Mouse (Mus musculus) cerebellum, adult 9-11 months (tissue): ENCODE measurements at regions not wholly inside any gene's neighbourhood (a gene's known extent, or its start where the extent isn't known, plus 50 kb on each side); places are given as distances from the start of the nearest gene placed in this dataset.

Experiments used
- DNase-seq: peaks from one replicate; pipeline ENCODE4 v3.0.0; 2022

DNA sequence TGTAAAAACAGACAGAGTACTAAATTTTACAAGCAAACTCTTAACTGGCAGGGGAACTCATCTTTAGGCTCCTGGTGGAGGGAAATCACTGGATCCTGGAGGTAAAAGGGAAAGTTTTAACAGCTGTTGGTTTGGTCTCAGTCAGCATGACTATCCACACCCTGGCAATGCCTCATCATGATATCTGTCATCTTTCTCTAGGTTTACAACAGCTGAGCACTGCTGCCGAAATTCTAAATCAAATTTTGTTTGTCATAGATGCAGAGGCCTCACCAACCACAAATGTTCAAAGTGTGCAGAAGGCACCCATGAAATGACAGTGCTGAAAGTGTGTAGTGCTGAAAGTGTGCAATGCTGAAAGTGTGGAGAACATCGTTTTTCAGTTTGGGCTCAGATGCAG is 180.6 kb upstream of the Lpp start:
- no peak for DNase-seq

DNA sequence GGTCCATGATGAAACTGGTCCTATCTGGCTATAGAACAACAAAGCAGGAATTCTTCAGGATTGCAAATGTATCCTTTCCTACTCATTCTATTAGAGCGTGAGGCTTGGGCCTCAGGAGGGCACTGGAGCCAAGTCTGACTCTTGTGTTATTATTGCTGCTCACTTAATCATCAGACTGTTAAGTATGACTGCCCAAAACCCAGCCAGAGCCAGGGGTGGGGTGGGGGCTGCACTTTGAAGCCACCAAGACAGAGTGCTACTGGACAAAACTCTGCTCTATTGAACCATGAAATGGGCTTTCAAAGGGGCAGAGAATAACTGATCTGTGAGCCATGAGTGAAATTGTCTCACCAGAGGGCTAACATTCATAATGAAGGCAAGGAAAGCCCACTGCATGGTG is 181.7 kb upstream of the Lpp start:
- DNase-seq = no peak

DNA sequence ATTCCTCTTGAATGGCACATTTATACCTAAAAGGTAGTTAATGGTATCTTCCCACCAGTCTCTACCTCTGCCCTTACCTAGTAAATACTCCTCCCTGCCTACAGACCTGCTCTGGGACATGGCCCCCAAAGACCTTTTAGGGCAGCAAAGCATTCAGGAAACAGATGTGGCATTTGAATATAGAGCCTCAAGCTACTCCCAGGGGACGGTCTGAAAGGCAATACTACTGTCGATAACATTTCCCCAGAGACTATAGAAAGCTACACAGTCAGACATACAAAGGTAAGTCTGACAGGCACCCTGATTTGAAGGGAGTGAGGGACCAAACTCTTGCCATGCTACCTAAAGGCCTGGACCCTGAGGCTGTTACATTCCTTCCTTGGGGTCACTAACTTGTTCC is 184.4 kb upstream of the Lpp start:
- no peak for DNase-seq

DNA sequence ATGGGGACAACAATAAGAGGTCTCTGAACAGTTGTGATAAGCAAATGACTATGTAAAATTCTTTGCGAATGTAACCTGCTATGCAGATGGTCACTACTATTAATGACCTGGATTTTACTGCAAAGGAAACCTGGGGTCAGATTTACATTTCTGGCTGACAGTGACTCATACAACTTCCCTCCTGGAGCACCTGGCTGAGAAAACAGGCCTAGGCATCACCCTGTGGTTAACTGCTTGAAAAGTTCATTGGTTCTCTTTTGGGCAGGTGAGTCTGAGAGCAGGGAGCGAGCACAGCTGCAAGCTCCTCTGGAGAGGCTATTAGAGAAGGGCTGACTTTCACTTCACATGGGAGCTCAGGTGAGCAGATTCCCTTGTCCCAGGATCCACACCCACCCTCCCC is 185.2 kb upstream of the Lpp start:
- DNase-seq = no peak

DNA sequence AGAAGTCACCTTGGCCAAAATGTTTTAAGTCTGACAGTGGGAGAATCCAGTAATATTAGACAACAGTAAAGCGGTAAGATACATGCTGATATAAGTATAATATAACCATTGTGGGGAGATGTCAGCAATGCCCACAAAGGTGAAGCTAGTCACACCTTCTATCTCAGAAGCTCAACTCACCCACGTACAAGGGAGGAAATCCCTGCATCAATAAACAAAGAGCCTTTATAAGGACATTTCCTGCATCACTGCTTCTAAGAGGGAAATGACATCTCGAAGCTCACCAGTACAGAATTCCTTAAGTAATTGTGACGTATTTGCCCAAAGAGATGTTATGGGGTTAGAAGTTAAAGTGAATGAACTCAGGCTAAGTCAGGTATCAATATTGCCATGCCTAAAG is 186.3 kb upstream of the Lpp start:
- DNase-seq = no peak

DNA sequence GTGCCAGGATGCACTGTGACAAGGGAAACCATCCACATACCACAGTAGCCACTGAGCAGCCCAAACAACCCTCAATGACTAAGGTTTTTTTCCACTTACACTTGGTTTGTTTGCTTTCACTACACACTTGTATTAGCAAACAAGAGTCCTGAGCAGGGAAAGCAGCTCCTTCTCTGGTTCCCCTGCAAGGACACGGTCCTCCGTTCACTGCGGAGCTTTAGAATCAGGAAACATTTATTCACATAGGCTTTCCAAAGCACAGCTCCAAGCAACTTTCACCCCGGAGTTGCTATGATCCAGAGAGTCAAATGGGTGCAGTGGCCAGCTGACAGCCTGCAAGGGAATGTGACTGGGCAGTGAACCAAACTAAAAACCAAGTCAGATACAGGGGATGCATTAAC is 186.8 kb upstream of the Lpp start:
- DNase-seq = no peak

DNA sequence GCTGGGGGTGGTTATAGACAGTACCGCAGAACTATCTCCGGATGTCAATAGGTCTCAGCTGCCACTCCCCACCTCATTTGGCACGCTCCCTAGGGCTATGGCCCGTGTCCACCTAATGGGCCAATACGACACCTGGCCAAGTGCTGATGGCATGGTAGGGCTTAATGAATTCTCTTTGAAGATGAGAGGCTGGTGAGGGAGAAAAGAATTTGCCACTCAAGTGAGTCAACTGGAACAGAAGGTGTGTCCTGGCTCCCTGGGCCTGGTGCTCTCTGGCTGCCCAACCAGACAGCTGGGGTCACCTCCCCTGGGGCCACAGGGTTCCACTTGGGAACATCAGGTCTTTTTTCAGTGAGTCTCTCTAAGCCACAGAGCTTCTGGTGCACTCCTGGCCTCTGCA is 187.7 kb upstream of the Lpp start:
- no peak for DNase-seq

DNA sequence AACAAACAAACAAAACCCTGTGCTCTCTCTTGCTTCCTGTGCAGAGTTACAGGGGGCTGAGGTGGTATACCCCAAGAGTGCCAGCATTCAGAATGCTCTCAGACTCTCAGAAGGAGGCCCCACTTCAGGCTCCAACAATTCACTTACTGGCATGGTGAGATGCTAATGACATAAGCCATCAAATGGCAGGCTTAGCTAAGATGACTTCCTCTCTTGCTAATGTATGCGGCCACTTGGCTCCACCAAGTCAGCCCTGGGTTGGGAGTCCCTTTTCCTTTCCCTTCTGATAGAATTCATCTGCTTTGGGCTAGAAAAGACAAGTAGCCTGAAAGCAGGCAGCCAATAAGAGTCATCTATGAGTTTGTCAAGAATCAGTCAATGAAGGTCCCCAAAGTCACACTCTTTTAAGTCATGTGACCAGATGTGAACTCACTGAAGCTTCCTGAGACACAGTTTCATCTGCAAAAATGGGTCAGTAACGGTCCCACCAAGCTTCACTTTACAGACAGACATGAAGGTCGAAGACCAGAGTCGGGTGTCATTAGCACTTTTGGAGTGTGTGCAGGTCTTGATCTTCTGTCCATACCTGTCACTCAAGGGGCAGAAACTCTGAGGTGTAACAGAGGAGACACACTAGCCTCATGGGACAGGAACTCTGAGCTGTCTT is 189.1 kb upstream of the Lpp start:
- DNase-seq = no peak

DNA sequence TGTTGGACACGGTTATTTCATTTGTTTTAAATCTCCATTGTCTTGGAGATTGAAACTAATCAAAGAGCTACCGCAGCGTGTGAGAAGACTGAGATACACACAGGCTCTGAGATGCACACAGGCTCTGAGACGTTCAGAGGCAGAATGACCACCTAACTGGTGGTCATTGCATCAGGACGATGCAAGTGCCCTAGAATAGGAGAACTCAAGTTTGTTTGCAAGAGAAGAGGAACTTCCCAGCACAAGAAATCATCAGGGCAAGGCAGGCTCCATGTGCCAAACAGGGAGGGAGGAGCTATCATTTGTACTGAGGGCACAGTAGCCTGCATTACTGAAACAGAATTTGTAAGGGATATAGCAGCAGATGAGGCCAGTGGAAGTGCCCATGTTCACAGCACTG is 190.7 kb upstream of the Lpp start:
- no peak for DNase-seq

DNA sequence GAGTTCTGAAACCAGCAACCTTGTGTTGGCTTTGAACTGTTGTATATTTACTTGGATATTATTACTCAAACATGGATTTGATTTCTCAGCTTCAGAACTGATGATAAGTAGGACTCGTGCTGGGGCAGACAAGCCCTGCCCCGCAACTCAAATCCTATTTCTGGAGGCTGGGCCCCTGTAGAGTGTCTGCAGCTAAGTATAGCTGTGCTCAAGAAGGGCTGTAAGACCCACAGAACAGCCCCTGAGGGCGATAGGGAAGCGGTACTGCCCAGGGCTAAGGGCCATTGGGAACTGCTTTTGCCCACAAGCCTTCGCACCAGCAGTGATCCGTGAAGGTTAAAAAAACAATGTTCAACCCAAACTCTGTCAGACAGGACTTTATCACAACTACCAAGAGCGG is 191.9 kb upstream of the Lpp start:
- no peak for DNase-seq

DNA sequence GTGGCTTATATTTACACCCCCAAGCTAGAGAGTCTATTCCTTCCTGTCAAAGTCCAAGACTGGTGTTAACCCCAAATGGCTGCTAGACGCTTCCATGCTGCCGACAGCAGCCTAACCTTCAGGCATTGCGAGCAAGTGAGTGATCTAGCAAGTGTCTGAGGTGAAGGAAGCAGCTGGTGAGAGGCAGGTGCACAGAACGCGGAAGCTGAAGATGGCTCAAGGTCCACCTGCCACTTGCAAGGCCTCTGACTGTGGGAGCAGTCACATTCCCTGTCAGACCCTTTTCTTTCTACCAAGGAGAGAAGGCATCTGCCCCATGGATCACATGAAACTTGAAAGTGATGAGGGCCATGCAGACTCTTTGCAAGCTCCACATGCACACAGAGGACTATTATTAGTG is 193.1 kb upstream of the Lpp start:
- DNase-seq = no peak

DNA sequence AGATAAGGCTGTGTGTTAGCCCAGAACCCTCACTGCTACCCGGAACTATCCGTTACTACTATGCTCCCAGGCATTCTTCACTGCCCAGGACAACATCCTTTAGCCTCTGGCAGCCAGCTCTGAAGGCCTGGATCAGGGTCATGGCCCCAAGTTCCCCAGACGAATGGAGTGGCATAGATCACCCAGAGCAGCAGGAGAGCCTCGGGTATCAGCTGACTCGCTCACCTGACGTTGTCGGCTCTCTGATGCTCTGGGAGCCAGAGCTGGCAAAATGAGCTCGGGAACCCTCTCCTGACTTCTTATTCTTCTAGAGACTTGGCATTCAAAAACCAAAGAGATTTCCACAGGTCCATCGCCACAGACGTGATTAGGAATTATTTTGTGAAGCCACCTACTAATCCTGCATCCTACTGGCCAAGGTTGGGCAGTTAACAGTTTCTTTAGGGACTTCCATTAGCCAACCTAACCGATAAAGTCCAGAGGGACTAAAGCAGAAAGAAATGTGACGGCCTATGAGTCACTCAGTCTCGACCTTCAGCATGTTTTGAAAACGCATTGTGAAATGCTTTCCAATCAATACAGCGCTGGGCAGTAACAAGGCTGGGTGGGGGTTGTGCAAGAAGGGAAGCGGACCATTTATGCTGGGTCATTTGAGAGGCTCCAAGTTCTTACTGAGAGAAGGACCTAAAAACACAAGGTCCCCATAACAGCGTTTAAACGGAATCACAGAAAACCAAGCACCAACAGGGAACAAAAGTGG is 193.7 kb upstream of the Lpp start:
- DNase-seq = no peak

DNA sequence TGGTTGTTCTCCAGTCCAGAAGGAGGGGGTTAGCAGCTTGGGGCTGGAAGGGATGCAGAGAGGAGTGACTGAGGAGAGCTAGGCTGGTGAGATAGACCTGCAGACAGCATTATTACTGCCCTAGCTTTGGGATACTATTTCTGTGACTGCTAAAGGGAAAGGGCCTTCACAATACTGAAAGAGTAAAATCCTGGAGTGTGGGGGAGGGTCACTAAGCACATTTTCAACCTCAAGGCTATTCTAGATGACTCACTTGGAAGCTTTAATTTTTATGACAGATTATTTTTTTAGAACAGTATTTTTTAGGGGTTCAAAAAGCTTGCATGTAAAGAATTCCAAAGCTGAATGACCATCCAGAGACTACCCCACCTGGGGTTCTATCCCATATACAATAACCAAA is 195.0 kb upstream of the Lpp start:
- no peak for DNase-seq

DNA sequence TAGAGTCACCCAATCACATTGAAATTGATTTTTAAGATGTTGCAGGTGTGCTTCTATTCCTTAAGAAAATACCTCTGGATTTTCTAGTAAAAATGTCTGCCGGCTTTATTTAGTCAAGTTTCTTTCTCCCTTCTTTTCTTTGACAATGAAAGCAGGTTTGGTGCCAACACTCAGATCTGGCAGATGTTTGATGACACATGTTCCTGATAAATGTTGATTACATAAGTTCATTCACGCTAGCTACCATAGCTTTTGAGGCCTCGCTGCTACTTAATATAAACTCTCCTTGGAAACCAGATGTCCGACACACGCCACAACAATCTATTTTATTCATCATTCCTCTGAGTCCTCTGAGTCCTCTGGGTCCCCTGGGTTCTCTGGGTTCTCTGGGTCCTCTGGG is 195.7 kb upstream of the Lpp start:
- DNase-seq = no peak

DNA sequence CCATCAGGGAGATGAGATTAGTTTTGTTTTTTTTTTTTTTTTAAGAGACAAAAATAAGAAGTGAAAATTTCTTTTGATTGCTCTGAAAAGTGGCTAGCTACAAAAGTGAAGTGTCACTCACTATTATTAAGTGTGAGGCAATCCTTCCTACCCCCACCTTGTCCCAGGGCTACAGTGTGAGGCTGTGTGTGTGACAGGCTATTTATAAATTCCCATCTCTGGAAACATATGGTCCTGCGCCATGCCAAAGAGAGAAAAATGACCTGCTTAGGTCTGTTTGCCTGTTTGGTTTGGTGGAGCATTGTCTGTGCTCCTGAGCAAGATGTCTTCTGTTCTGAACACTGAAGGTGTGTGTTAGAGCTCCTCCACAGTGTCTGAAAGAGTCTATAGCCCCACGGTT is 199.4 kb upstream of the Lpp start:
- peak; percentile 93 for DNase-seq

DNA sequence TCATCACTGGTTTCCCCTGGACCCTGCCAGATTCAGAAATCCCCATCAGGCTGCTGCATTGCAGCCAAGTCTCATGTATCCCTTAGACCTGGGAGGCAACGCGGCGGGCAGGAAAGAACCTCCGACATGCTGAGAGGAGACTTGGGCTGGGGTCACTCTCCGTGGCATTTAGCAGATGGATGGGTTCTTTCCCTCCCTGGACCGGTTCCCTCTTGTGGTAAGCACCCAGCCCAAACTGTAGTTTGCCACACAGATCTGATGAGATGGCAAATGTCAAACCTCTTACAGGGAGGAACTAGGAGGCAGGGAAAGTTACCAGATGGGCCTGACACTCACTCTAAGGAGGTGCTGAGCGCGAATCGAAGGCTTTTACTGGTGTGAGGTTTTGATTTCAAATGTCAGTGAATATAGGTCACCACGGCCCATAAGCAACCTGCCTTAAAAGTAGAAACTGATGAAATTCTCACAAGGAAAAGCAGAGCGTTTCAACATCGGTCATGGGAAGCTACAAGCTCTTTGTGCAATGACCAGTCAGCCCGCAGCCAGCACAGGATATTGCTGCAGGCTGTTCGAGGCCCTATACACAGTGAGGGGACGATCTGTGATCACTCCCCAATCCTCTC is 199.9 kb upstream of the Lpp start:
- peak; percentile 89 for DNase-seq

DNA sequence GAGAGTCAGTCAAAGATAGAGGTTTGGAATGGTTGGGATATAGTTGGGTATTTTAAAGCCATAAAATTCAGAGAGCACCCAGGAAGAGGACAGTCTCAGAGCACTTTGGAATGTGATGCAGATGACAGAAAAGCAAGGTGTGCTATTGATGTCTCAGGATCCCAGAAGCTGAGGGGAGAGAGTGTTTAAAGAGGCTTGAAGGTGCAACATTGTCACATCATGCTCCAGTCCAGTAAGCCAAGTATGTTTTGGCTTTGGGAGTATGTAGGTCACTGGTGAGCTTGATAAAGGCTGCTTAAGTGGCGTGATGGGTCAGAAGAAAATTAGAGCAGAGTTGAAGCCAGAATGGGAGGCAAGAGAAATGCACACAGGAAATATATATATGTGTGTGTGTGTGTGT is 201.3 kb upstream of the Lpp start:
- DNase-seq = peak; percentile 56

DNA sequence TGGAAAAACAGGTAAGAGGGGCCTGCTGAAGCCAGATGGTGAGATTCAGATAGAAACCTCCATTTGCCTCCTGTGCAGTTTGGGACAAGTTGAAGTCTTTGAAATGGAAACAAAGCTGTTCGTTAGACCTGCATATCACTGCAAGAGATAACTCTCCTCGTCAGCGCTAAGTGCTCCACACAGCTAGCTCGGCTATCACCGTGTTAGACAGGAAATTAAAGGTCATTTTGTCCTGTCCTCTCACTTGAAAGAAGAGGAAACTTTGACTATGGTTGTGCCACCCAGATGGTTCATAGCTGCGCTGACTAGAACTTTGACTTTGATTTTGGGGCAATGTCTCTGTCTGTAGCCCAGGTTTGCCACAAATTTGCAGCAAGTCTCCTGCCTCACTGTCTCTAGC is 198.5 kb upstream of the Bcl6 start:
- DNase-seq = no peak

DNA sequence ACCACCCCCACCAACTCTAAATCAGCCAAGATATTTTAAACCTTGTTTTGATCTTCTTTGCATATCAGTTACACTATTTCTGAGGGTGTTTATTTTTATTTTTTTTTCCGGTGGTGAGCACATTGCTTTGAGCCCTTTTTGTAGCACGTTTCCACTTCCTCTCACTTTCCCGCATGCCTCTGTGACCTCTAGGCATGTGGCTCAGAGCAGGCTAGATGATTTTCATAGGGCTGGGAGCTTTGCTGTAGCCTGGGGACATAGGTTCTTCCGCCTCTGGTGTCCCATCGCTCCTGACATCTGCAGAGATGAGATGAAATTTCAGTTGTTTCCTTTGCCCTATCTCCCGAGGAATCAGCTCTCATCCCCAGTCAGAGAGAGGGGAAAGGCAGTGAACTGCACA is 197.3 kb upstream of the Bcl6 start:
- DNase-seq = no peak

DNA sequence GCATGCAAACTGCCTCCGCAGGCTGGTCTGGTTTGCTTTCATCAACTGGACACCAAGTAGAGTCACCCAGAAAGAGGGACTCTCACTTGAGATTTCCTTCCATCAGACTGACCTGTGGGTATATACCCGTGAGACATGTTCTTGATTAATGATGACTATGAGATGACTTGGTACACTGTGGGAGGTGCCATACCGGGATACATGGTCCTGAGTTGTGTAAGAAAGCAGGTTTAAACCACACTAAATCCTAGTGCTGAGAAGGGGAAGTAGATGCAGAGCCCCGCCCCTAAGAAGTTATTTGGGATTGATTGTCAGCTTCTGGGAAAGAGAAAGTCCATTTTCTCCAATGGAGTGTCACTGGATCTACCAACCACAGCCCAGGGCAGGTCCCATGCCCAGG is 196.2 kb upstream of the Bcl6 start:
- no peak for DNase-seq

DNA sequence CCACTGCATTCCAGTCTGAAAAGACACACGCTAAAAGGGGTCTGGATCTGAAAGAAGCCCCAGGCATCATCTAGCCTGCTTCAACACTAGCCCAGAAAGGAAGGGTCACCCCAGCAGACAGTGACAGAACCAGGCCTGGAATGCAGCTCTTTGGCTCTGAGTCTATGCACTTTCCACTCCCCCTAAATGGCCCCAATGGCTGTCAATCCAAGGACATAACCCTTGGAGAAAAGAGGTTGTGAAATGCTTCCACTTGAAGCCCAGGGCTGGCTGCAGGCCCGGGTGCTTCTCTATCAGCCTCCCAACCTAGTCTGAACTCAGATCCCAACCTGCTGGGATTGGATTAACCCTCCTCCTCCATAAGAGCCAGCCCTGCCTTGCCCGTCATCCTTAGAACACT is 194.6 kb upstream of the Bcl6 start:
- no peak for DNase-seq

DNA sequence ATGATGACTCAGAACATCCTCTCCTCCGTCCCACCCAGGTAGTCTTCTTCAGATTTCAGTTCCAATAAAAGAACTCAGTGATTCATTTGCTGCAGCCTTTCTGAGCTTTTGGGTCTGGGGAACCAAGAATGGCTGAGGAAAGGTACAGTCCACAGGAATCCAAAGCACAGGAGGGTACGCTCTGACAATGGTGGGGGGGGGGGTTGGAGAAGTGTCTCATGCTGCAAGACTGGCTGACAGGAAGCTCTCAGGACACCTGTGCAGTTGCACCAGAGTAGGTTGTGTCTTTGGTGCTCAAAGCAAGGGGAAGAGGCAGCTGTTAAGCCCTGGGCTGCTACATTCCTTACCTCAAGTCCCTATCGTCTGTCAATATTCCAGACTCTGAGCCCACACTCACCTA is 192.7 kb upstream of the Bcl6 start:
- DNase-seq = no peak

DNA sequence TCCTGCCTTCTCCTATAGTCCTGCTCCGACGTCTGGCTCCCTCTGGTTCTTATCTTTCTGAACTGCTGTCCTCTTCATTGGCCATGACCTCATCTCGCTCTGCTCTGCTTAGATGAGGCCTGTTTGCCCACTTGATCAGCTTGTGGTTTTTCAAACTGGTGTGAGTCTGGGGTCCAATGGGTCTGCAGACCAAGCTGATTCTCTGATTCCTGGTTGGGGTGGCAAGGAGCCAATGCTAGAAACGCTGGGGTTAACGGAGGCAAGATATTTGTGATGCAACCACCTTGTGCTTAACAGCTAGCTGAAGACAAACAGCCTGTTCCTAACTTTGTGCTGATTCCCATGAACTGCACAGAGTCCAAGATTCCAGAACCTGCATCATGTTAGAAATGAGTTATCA is 192.0 kb upstream of the Bcl6 start:
- DNase-seq = no peak

DNA sequence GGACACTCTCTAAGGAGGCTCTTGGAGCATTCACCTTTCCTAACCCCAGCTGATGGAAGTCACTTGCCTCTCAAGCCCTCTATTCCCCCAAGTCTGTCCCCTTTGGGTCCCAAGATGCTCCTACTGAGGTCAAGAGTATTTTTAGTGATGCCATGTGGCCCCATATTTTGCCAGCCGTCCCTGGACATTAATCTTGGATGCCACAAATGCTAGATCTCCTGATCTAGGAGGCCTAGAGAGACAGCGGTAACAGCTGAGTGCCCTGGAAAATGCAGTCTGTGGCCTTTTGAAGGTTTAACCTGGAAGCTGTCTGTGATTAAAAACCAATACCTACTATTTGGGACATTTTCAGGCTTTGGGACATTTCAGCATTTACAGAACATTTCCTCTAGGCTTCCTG is 188.9 kb upstream of the Bcl6 start:
- DNase-seq = no peak

DNA sequence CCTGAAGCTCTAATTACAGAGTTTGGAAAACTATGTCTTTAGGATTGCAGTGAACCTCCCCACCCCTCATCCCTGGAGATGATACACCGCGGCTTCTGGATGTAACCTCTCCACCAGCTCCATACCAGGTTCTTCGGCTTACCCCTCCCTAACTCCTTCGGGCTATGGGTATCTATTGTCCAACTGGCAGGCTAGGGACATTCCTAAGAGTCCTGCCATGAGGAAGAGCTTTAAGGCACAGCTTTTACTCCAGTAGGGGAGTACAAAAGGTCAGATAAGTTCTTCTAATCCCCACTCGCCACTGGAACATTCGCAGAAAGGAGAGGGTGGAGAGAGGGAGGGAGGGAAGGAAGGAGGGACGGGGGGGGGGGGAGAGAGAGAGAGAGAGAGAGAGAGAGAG is 188.5 kb upstream of the Bcl6 start:
- no peak for DNase-seq
